Mouse (Mus musculus): Measurements from ENCODE around the gene Ncln. TPM values are rescaled to one million over a fixed set of nuclear protein-coding genes. Genes with fewer than 3 reads are reported as not detected.
A peak's percentile ranks its signal among the peaks of the same experiment; 100 is the strongest.

The Ncln gene
- polyA plus RNA-seq, 1 experiment from 2014 or later: 43.6 TPM

DNA sequence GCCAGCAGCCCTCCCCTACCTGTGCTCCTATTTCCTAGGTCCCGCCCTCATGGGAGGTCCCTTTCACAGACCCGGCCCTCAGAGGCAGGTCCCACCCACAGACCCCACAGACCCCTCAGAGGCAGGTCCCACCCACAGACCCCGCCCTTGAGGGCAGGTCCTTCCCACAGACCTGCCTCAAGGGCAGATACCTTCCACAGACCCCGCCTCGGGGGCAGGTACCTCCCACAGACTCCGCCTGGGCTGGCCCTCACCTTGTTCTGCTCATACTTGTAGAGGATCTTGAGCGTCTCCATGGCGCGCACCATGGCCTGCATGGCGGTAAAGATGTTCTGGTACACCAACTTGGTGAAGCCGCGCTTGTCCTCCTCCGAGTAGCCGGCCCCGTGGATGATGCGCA is 38.6 kb upstream of the Ncln start:
- Histone ChIP-seq H3K4me1 (replicated peaks) (peaks cover 9% of the 10 kb centered on the region), H3K27ac (no peak overlapping the region), H3K9ac (no peak overlapping the region), H3K9me3 (replicated peaks) (no peaks in the 10 kb centered on the region), H3K27me3 (no peaks in the 10 kb centered on the region), H3K36me3 (peaks cover 21% of the 10 kb centered on the region), H3K4me2 (no peak overlapping the region), H3K4me3 (no peak overlapping the region)
- ATAC-seq (replicated peaks; ENCODE audit: insufficient number of reproducible peaks, insufficient read depth, low FRiP score, low read depth): no peak
- WGBS: 70% methylated on average over 16 of the region's 16 CpGs

DNA sequence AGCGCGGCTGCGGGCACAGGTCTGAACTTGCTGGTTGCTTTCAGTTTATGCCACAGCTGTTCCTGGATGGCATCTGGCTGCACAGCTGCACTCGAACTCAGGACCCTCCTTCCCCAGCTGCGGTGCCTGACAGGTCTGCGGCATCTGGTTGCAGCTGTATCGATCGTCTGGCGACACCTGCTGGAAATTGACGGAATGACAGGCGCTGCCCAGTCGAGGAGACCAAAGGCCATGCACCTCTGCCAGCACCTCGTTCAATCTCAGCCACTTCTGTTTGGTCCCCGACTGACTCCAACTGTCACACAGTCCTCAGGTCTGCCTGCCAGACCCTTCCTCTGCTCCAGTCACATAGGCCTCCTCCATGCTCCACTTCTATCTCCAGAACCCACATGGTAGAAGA is 30.6 kb upstream of the Ncln start:
- H3K27me3 ChIP-seq: no peaks in the 10 kb centered on the region
- no peak overlapping the region for H3K9ac ChIP-seq
- no peaks in the 10 kb centered on the region for H3K9me3 ChIP-seq (replicated peaks)
- H3K27ac ChIP-seq: no peak overlapping the region
- ATAC-seq (replicated peaks; ENCODE audit: insufficient number of reproducible peaks, insufficient read depth, low FRiP score, low read depth): no peak; the same call in 1 of the 2 replicates
- peaks cover 15% of the 10 kb centered on the region for H3K4me1 ChIP-seq (replicated peaks)
- H3K4me2 ChIP-seq: no peak overlapping the region
- 15% methylated on average over 14 of the region's 14 CpGs for WGBS
- H3K36me3 ChIP-seq: peaks cover 26% of the 10 kb centered on the region
- H3K4me3 ChIP-seq: no peak overlapping the region

DNA sequence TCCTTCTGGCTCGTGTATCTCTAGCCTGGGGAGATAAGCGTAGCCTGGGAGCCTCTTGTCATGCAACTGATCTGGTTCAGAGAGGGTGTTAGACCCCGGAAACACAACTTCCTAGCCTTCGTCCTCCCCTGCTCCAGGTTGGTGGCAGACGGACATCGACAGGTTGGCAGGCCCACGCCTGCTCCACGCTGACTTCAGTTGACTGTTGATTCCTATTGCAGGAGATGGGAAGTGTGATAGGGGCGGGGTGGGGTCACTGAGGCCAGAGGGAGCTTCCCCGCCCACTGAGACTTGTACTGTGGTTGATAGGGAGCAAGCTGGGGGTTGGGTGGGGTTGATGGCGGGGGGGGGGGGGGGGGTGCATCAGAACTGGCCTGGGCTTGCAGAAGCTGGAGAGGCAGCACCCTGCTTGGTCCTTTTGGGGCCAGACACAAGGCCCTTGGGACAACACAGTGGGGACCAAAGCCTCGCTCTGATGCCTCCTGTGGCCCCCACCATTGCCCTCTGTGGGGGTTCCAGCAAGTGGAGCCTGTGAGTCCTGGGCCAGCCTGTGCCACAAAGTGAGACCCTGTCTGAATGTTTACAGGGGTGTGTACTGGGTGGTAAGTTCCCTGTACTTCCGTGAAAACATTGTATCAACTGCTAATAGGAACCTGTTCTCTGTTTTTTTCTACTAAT is 29.0 kb upstream of the Ncln start:
- Histone ChIP-seq H3K27ac (no peak overlapping the region; the same call in 1 of the 2 replicates), H3K9ac (no peak overlapping the region), H3K9me3 (replicated peaks) (no peaks in the 10 kb centered on the region), H3K4me3 (no peak overlapping the region), H3K36me3 (peaks cover 12% of the 10 kb centered on the region; the same call in 1 of the 2 replicates), H3K4me2 (no peak overlapping the region), H3K27me3 (no peaks in the 10 kb centered on the region), H3K4me1 (replicated peaks) (peaks cover 15% of the 10 kb centered on the region)
- 45% methylated on average over 12 of the region's 13 CpGs for WGBS
- ATAC-seq (replicated peaks; ENCODE audit: insufficient number of reproducible peaks, insufficient read depth, low FRiP score, low read depth): no peak

DNA sequence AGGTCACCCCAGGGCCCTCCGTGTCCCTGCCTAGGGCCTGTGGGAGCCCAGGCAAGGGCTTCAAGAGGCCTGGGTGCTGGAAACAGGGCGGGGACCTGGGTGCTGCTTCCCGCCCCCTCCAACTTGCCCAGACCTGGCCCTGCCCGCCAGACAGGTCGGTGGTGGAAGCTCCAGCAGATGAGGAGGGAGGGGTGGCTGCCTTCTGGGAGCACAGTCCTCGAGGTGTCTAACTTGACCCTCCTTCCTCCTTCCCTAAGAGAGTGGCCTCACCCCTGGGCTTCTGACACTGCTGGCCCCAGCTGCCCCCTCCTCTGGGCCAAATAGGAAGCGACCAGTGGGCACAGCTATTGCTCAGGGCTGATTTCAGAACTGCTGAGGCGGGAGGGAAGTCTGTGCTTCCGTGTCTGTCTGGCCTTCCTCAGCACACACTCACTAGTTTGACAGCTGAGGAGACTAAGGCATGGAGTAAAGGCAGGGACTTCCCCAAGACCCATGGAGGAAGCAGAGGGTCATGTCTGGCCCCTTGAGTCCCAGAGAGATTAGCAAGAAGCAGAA is 27.9 kb upstream of the Ncln start, which contains the start of gene Gna15:
Gene Gna15 (minus strand): TSS at position 175 of the 555 bp plus-strand sequence.
- H3K27me3 ChIP-seq: no peaks in the 10 kb centered on the region
- peak within 1 kb of the TSS; percentile 21 for H3K27ac ChIP-seq
- peaks cover 15% of the 10 kb centered on the region for H3K4me1 ChIP-seq (replicated peaks)
- peak within 1 kb of the TSS; percentile 46 for H3K4me2 ChIP-seq
- H3K4me3 ChIP-seq: peak within 1 kb of the TSS; percentile 15
- H3K36me3 ChIP-seq: peaks cover 2% of the 10 kb centered on the region; the same call in 1 of the 2 replicates
- ATAC-seq (replicated peaks; ENCODE audit: insufficient number of reproducible peaks, insufficient read depth, low FRiP score, low read depth): peak; percentile 45
- H3K9ac ChIP-seq: no peak within 1 kb of the TSS
- no peaks in the 10 kb centered on the region for H3K9me3 ChIP-seq (replicated peaks)
- 17% methylated on average over 9 of the region's 9 CpGs for WGBS

DNA sequence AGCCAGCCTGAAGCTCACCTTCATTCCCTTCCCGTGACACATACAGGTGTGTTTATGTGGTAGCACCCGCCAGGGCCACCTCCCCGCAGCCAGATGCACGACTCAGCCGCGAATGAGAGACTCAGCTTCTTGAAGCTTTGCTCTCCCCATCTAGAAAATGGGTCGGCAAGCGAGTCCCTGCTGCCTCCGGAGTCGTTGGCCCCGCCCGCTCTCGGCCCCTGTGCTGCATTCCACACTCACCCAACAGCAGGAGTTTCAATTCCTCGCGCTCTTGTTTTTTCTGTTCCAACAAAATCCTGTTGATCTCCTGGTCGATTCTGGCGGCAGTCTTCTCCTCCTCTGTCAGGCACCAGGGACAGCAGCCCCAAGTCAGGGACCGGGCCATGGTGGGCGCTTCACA is 27.4 kb upstream of the Ncln start:
- Histone ChIP-seq H3K4me2 (peak overlapping the region; percentile 46), H3K9ac (no peak overlapping the region), H3K27ac (peak overlapping the region; percentile 21)

DNA sequence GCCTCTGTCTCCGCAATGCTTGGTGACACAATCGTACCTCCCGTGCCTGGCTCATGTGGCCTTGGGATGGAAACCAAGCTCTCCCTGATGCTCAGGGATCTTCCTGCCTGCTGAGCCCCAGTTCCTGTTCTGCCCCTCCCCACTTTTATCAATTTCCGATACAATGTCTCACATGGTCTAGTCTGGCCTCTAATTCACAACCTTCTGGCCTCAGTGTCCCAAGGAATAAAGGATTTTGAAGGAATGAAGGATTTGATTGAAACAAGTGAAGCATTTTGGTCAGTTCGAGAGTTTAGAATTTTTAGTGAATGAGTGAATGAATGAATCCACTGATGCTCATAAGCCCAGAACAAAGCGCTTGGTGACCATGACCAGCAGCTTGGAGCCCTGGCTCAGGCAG is 26.9 kb upstream of the Ncln start:
- H3K4me3 ChIP-seq: 0 out of 2 replicates have a peak overlapping the region, but pooled peaks have one; percentile 15
- H3K27ac ChIP-seq: no peak overlapping the region
- ATAC-seq (replicated peaks; ENCODE audit: insufficient number of reproducible peaks, insufficient read depth, low FRiP score, low read depth): no peak
- no peaks in the 10 kb centered on the region for H3K9me3 ChIP-seq (replicated peaks)
- H3K4me2 ChIP-seq: 0 out of 2 replicates have a peak overlapping the region, but pooled peaks have one; percentile 46
- no peak overlapping the region for H3K9ac ChIP-seq
- H3K4me1 ChIP-seq (replicated peaks): peaks cover 15% of the 10 kb centered on the region
- 61% methylated on average over 6 of the region's 6 CpGs for WGBS
- no peaks in the 10 kb centered on the region for H3K36me3 ChIP-seq
- no peaks in the 10 kb centered on the region for H3K27me3 ChIP-seq

More for the DNA sequence above, 27.4 kb upstream of the Ncln start:
- H3K36me3 ChIP-seq: no peaks in the 10 kb centered on the region
- H3K4me1 ChIP-seq (replicated peaks): peaks cover 15% of the 10 kb centered on the region
- no peak for ATAC-seq (replicated peaks; ENCODE audit: insufficient number of reproducible peaks, insufficient read depth, low FRiP score, low read depth)
- 13% methylated on average over 19 of the region's 19 CpGs for WGBS
- H3K9me3 ChIP-seq (replicated peaks): no peaks in the 10 kb centered on the region
- peak overlapping the region; percentile 15 for H3K4me3 ChIP-seq
- no peaks in the 10 kb centered on the region for H3K27me3 ChIP-seq

DNA sequence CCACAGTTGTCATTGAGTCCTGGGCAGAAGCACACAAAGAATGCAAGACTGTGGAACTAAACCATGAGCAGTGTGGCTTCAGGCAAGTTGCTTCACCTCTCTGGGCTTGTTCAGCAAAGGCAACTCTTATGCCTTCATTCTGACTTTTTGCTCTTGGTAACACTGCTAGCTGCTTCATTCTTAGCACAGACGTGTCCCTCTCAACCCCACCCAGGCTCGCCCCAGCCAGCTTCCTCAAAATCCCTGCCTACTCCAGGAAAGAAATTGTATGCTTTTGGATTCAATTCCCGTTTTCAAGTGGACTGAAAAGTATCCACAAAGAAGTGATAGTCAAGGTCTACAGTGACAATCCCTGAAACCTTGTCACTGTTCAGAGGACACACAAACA is 23.8 kb upstream of the Ncln start:
- H3K9me3 ChIP-seq (replicated peaks): no peaks in the 10 kb centered on the region
- H3K4me1 ChIP-seq (replicated peaks): peaks cover 14% of the 10 kb centered on the region
- no peaks in the 10 kb centered on the region for H3K36me3 ChIP-seq
- 60% methylated on average over 3 of the region's 3 CpGs for WGBS
- H3K27ac ChIP-seq: no peak overlapping the region
- H3K4me2 ChIP-seq: no peak overlapping the region
- H3K4me3 ChIP-seq: no peak overlapping the region
- H3K27me3 ChIP-seq: no peaks in the 10 kb centered on the region
- ATAC-seq (replicated peaks; ENCODE audit: insufficient number of reproducible peaks, insufficient read depth, low FRiP score, low read depth): no peak
- no peak overlapping the region for H3K9ac ChIP-seq

DNA sequence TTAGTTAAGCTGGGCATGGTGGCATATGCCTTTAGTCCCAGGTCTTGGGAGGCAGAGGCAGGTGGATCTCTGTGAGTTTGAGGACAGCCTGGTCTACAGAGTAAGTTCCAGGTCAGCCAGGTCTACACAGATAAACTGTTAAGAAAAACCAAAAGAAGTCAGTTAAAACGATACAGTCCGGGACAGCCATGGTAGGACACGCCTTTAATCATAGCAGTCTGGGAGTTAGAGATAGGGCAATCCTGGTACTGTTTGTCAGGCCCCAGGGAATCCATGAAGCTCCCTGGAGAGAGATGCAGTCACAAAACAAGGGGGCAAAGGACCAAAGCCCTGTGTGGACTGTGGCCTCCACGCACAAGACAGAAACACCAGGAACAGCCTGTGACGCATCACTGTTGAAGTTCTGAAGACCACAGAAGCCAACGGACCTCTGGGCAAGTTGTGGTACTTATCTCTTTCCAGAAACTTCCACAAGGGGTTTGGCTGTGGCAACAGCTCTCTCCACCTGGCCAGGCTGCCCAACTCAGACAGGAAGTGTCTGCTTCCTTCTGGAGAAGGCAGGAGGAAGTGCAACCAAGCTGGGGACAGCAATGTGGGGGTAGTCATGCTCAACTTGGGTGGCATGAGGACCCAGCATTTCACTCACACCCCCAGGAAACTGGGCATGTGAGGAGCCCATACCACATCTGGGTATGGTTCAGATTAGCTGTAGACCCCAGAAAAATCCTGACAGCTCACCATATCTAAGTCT is 23.2 kb upstream of the Ncln start:
- ATAC-seq (replicated peaks; ENCODE audit: insufficient number of reproducible peaks, insufficient read depth, low FRiP score, low read depth): no peak
- 60% methylated on average over 6 of the region's 6 CpGs for WGBS
- Histone ChIP-seq H3K27me3 (no peaks in the 10 kb centered on the region), H3K4me1 (replicated peaks) (peaks cover 11% of the 10 kb centered on the region), H3K4me2 (no peak overlapping the region), H3K36me3 (no peaks in the 10 kb centered on the region), H3K4me3 (no peak overlapping the region), H3K9ac (no peak overlapping the region), H3K9me3 (replicated peaks) (no peaks in the 10 kb centered on the region), H3K27ac (no peak overlapping the region)

DNA sequence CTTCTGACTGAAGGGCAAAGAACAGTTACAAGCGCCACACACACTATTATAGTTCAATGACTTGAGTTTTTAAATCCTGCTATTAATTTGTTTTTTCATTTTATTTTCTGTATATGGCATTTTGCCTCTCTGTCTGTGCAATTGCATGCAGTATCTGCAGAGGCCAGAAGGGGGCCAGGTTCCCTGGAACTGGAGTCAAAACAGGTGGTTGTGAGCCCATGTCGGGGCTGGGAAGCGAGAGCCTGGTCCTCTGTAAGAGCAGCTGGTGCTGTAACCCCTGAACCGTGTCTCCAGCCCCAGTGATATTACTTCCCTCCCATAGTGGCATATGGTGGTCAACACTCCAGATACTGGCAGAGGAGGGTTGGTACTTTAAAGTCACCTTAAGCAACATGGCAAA is 22.4 kb upstream of the Ncln start:
- ATAC-seq (replicated peaks; ENCODE audit: insufficient number of reproducible peaks, insufficient read depth, low FRiP score, low read depth): no peak
- H3K4me1 ChIP-seq (replicated peaks): peaks cover 3% of the 10 kb centered on the region; the same call in 1 of the 2 replicates
- no peak overlapping the region for H3K4me2 ChIP-seq
- 10% methylated on average over 4 of the region's 4 CpGs for WGBS
- no peak overlapping the region for H3K9ac ChIP-seq
- H3K27ac ChIP-seq: no peak overlapping the region
- no peak overlapping the region for H3K4me3 ChIP-seq
- no peaks in the 10 kb centered on the region for H3K9me3 ChIP-seq (replicated peaks)
- H3K36me3 ChIP-seq: no peaks in the 10 kb centered on the region
- H3K27me3 ChIP-seq: no peaks in the 10 kb centered on the region

DNA sequence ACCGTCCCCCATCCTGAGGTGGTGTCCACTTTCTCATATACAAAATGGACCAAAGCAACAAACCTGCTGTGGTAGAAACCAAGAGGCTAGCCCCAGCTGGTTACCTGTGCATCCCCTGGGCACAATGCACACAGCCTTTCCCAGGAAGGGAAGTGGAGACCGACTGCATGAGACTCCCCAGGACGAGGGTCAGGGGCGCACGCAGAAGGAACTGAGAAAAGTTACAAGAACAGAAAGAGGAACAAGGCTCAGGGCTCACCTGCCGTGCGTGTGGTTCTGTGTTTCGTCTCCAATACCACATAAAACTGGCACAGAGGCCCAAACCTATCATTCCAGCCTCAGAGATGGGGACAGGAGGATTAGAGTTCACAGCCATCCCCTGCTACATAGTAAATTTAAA is 21.0 kb upstream of the Ncln start:
- H3K36me3 ChIP-seq: no peaks in the 10 kb centered on the region
- no peak overlapping the region for H3K9ac ChIP-seq
- ATAC-seq (replicated peaks; ENCODE audit: insufficient number of reproducible peaks, insufficient read depth, low FRiP score, low read depth): no peak
- WGBS: 69% methylated on average over 8 of the region's 8 CpGs
- H3K9me3 ChIP-seq (replicated peaks): no peaks in the 10 kb centered on the region
- H3K4me2 ChIP-seq: no peak overlapping the region
- H3K27ac ChIP-seq: no peak overlapping the region
- peaks cover 7% of the 10 kb centered on the region; the same call in 1 of the 2 replicates for H3K27me3 ChIP-seq
- H3K4me1 ChIP-seq (replicated peaks): no peaks in the 10 kb centered on the region
- no peak overlapping the region for H3K4me3 ChIP-seq

DNA sequence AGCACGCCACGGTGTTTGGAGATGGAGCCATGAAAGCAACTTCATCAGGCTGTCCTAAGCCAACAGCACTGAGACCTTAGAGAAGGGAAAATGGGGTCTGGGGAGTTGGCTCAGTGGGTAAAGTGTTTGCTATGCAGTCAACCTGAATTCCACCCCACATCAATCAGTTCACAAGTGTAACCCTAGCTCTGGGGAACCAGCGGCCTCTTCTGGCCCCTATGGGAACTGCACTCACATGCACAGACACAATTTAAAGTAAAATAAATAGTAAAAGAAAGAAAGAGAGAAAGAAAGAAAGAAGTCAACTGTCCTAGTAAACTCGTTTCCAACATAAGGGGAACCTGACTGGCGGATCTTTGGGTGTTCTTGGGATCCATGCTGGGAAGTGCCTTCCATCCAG is 17.6 kb upstream of the Ncln start:
- no peak overlapping the region for H3K9ac ChIP-seq
- no peaks in the 10 kb centered on the region for H3K4me1 ChIP-seq (replicated peaks)
- H3K27ac ChIP-seq: no peak overlapping the region
- no peak overlapping the region for H3K4me3 ChIP-seq
- no peaks in the 10 kb centered on the region for H3K36me3 ChIP-seq
- H3K27me3 ChIP-seq: peaks cover 17% of the 10 kb centered on the region
- no peak for ATAC-seq (replicated peaks; ENCODE audit: insufficient number of reproducible peaks, insufficient read depth, low FRiP score, low read depth)
- no peaks in the 10 kb centered on the region for H3K9me3 ChIP-seq (replicated peaks)
- H3K4me2 ChIP-seq: no peak overlapping the region
- 79% methylated on average over 5 of the region's 5 CpGs for WGBS

All from heart, embryonic 15.5 days (tissue).